Mouse (Mus musculus): Measurements from ENCODE around the gene Klhl20.

Gene Klhl20

GRCm38 (mm10) chr1:161070352-161071271, 60.7 kb downstream of the Klhl20 start, which contains the start of the genes Dars2 and Cenpl:
Gene Dars2, minus strand, starts transcription at chr1:161070658.
Gene Cenpl, plus strand, starts transcription at chr1:161070713.
- peak; percentile 99 for DNase-seq

GRCm38 (mm10) chr1:161063351-161063750, 68.0 kb downstream of the Klhl20 start:
- no peak for DNase-seq

GRCm38 (mm10) chr1:161057164-161057563, 74.1 kb downstream of the Klhl20 start:
- DNase-seq = no peak

- no peak for DNase-seq
These were observed 84.3 kb downstream of the Klhl20 start for GRCm38 (mm10) chr1:161046972-161047371.

GRCm38 (mm10) chr1:161041261-161042020, 89.9 kb downstream of the Klhl20 start:
- DNase-seq = no peak

- DNase-seq = no peak
These were observed 90.5 kb downstream of the Klhl20 start for GRCm38 (mm10) chr1:161040855-161041254.

- no peak for DNase-seq
These were observed 90.9 kb downstream of the Klhl20 start for GRCm38 (mm10) chr1:161040426-161040770.

GRCm38 (mm10) chr1:161039741-161040425, 91.4 kb downstream of the Klhl20 start:
- peak; percentile 50 for DNase-seq

- DNase-seq = no peak
These were observed 92.2 kb downstream of the Klhl20 start for GRCm38 (mm10) chr1:161038968-161039721.

Data from retina, postnatal 1 day (tissue).